ENCODE assay signal across 31 mouse cellular contexts in genomic region chr1:36112665-36113064, GRCm38 (mm10).
"Had no signal": no experiment of that assay in that cellular context is flagged by ENCODE, and none has a peak within 500 bp of the region (broad histone marks: within the 10 kb centered on the region; RNA-seq: fewer than 3 reads in every experiment).

No protein-coding gene starts in this region.

- DNase-seq: left cerebral cortex, postnatal 4 days; liver; liver, embryonic 13.5 days; liver, postnatal 0 days; lung, adult 18-20 months; lung, adult 2 months; lung, embryonic 14.5 days; lung, postnatal 10 days; lung, postnatal 14 days; lung, postnatal 36 days; lung, postnatal 4 days had no signal

- H3K4me2 ChIP-seq: limb, embryonic 12.5 days; limb, embryonic 13.5 days; limb, embryonic 15.5 days; liver, embryonic 11.5 days; liver, embryonic 12.5 days; liver, embryonic 13.5 days; liver, embryonic 15.5 days; lung, embryonic 14.5 days; lung, embryonic 15.5 days; midbrain, embryonic 11.5 days; midbrain, embryonic 12.5 days; midbrain, embryonic 13.5 days; midbrain, embryonic 15.5 days; neural tube, embryonic 12.5 days had no signal

- H3K4me1 ChIP-seq: limb, embryonic 10.5 days; limb, embryonic 12.5 days; limb, embryonic 13.5 days; limb, embryonic 15.5 days; liver, embryonic 12.5 days; liver, embryonic 13.5 days; liver, embryonic 15.5 days; lung, embryonic 15.5 days; midbrain, embryonic 12.5 days; midbrain, embryonic 13.5 days; midbrain, embryonic 15.5 days; neural tube, embryonic 12.5 days had no signal

- H3K9ac ChIP-seq: limb, embryonic 12.5 days; limb, embryonic 13.5 days; limb, embryonic 15.5 days; liver, embryonic 12.5 days; liver, embryonic 13.5 days; liver, embryonic 14.5 days; liver, embryonic 15.5 days; liver, postnatal 0 days; lung, embryonic 14.5 days; lung, embryonic 15.5 days; midbrain, embryonic 12.5 days; midbrain, embryonic 13.5 days; midbrain, embryonic 15.5 days; neural tube, embryonic 12.5 days had no signal

- H3K9me3 ChIP-seq: limb, embryonic 10.5 days; limb, embryonic 12.5 days; limb, embryonic 13.5 days; limb, embryonic 15.5 days; liver, embryonic 12.5 days; liver, embryonic 13.5 days; liver, embryonic 15.5 days; lung, embryonic 15.5 days; megakaryocyte, embryonic 14.5 days; midbrain, embryonic 10.5 days; midbrain, embryonic 12.5 days; midbrain, embryonic 13.5 days; midbrain, embryonic 15.5 days; neural tube, embryonic 12.5 days had no signal

- H3K36me3 ChIP-seq: limb, embryonic 10.5 days; limb, embryonic 12.5 days; limb, embryonic 13.5 days; limb, embryonic 15.5 days; liver, embryonic 12.5 days; liver, embryonic 13.5 days; liver, embryonic 15.5 days; lung, embryonic 15.5 days; midbrain, embryonic 10.5 days; midbrain, embryonic 12.5 days; midbrain, embryonic 13.5 days; neural tube, embryonic 12.5 days had no signal

- H3K27me3 ChIP-seq: limb, embryonic 12.5 days; limb, embryonic 13.5 days; limb, embryonic 15.5 days; lung, embryonic 15.5 days; midbrain, embryonic 12.5 days; midbrain, embryonic 13.5 days; midbrain, embryonic 15.5 days; neural tube, embryonic 12.5 days had no signal

- H3K27ac ChIP-seq: limb, embryonic 10.5 days; limb, embryonic 12.5 days; limb, embryonic 13.5 days; limb, embryonic 15.5 days; liver, embryonic 12.5 days; liver, embryonic 13.5 days; liver, embryonic 14.5 days; liver, embryonic 15.5 days; lung, embryonic 15.5 days; macrophage; midbrain, embryonic 10.5 days; midbrain, embryonic 12.5 days; midbrain, embryonic 13.5 days; midbrain, embryonic 15.5 days; neural tube, embryonic 12.5 days had no signal

- ATAC-seq: liver, embryonic 12.5 days; liver, postnatal 0 days; lung, postnatal 0 days; midbrain, embryonic 13.5 days; midbrain, embryonic 15.5 days; midbrain, embryonic 16.5 days had no signal

- H3K4me3 ChIP-seq: limb, embryonic 10.5 days; limb, embryonic 12.5 days; limb, embryonic 13.5 days; limb, embryonic 15.5 days; liver, embryonic 12.5 days; liver, embryonic 13.5 days; liver, embryonic 15.5 days; lung, embryonic 15.5 days; megakaryocyte, embryonic 14.5 days; midbrain, embryonic 10.5 days; midbrain, embryonic 12.5 days; midbrain, embryonic 13.5 days; midbrain, embryonic 15.5 days; myocyte; neural tube, embryonic 12.5 days had no signal
